Mouse (Mus musculus): ENCODE data around the gene Tmem52.

The Tmem52 gene

DNA sequence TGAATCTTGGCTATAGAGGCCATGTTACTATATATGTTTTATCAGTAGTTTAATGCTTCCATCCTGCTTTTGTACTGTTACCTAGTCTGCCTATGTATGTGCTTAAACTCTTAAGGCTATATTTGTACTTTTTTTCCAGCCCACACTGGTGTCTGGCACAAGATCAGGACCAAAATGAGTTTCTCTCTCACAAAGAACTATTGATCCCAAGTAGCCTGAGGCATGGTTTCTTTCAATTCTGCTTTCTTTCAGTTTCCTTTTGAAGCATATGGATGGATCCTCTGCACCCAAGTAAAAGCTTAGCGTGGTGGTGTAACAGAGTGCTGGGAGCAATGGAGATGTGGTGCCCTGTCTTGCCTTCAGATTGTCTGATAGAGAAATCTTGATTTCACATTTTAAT is 42.1 kb downstream of the Tmem52 start:
- no peak for DNase-seq

GRCm38 (mm10) chr4:155514810-155515209 is 45.9 kb downstream of the Tmem52 start:
- DNase-seq = no peak

GRCm38 (mm10) chr4:155517948-155518517 is 49.1 kb downstream of the Tmem52 start:
- no peak for DNase-seq
